Mouse (Mus musculus): ENCODE measurements around the gene Ube2c. TPM values are rescaled to one million over a fixed set of nuclear protein-coding genes. Genes with fewer than 3 reads are reported as not detected.
A peak's percentile ranks its signal among the peaks of the same experiment; 100 is the strongest.

Ube2c gene
- total RNA-seq (2015) (330 and 340 TPM in 2 replicates), total RNA-seq (2017) (228 and 247 TPM in 2 replicates)

DNA sequence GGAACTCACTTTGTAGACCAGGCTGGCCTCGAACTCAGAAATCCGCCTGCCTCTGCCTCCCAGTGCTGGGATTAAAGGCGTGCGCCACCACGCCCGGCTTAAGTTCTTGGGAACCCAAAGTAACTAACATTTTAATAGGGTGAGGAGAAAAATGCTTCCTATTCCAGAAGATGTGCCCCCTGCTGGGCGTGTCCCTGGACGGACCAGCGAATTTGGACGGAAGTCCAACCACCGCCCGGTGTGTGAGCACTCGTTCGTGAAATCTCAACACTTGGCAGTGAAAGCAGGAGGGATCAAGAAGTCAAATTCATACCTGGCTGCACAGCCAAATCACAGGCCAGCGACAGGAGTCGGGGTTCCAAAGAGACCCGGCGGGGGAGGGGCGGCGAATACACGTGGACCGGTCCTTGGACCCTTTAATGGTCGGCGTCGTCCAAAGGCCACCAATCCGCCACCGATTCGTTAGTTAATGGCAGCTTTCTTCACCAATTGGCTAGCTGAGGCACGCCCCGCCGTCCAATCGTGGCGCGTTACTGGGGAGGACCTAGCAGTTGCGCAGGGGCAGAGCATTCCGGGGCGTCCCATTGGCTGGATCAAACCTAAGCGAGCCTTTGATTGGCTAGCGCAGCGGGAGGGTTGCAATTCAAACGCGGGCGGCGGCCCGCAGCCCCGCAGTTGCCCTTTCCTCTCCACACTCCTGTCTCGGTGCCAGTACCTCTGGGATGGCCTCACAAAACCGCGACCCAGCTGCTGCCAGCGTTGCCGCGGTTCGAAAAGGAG lies at the start of gene Ube2c:
Ube2c (plus strand) TSS at position 641 of the 780 bp plus-strand sequence.
- ATAC-seq (ENCODE audit: poor library complexity, severe bottlenecking): peak; percentile 99

DNA sequence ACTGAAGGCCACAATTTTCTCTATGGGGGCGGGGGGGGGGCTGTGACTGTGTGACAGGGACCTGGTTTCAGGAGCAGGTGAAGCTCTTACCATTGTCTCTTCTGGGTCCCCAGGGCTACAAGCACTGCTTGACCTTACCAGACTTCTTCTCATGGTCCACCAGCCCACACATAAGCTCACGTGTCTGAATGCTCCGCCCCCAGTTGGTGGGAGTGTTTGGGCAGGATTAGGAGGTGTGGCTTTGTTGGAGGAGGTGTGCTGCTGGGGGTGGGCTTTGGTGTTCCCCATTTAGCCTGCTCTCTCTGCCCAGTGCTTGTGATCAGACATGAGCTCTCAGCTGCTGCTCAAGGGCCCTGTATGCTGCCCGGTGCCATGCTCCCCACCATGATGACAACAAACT lies 46.4 kb upstream of the Ube2c start:
- no peak for ATAC-seq (ENCODE audit: poor library complexity, severe bottlenecking)

DNA sequence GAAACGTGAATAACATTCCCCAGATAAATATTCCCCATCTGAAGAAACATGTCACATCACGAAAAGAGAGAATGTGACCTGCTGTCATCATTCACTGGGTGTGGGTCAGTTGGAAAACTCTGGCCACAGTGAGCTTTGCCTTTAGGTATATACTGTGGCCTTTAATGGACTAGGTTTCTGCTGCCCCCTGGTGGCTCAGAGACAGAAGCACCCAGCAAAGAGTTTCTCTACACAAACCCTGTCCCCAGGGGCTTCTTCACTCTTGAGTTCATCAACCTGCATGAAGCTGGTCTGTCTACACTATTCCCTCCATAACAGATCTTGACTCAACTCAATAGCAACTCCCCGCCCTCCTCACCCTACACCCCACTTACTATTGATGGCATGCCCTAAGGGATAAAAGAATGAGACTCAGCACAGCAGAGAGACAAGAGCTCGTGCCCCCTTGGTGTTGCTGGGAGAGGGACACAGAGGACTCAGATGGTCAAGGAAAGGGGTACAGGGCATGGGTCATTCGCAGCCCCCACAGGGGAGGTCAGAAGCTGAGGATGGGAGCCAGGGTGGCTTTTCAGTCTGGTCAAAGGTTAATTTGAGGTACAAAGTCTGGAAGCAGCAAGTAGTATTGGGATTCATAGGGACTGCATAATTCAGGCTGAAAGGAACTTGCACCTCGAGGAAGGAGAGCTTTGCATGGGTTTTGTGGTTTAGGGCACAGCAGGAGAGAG lies 43.6 kb upstream of the Ube2c start:
- ATAC-seq (ENCODE audit: poor library complexity, severe bottlenecking): peak; percentile 91

DNA sequence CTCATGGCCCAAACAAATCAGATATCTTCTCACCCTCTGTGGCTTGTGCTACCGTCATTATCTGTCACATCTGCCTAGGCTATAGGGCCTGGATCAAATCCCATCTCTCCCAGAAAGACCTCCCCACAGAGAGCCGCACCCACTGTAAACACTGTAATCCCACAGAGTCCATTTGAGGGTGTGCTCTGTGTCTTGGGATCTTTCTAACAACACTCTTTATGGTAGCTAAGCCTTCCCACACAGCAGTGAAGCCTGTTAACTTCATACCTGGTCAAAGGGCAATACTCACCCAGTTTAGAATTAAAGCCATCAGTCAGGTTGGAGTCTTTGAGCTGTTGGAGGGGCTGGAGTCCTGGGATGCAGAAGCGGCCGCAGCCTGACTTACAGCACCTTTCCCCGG lies 38.0 kb upstream of the Ube2c start:
- no peak for ATAC-seq (ENCODE audit: poor library complexity, severe bottlenecking)

DNA sequence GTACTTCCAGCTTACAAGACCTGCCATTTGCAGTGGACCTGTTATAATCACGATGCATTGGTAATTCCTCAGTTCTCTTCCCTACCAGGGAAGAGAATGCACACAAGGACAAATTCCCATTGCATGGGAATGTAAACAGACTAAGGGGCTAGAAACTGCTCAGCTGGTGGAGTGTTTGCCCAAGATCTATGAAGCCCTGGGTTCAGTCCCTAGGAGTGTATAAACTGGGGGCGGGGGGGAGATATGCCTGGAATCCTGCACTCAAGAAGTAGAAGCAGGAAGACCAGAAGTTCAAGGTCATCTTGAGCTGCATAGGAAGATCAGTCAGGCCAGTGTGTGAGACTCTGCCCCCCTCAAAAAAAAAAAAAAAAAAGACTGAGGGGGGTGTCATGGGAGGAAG lies 36.4 kb upstream of the Ube2c start:
- no peak for ATAC-seq (ENCODE audit: poor library complexity, severe bottlenecking)

- no peak for ATAC-seq (ENCODE audit: poor library complexity, severe bottlenecking)
Measured at GRCm38 (mm10) chr2:164734839-164735238, 34.9 kb upstream of the Ube2c start.

DNA sequence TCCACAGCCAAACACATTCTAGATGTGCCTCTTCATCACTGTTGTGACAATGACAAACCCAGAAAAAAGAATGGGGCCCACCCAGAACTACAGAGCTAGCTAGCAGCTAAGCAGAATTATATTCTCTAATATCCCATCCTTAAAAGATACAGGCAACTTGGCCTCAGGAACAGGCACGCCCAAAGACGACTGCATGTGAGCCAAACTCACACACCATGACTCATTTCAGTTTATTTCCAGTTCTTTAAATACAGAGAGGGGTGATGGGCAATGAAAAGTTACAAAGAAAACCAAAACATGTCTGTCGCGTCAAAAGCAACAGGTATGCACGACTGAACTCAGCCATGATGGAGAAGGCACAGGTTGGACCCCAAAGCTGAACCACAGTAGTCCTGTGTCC lies 34.3 kb upstream of the Ube2c start:
- no peak for ATAC-seq (ENCODE audit: poor library complexity, severe bottlenecking)

GRCm38 (mm10) chr2:164737377-164738090 lies 32.2 kb upstream of the Ube2c start:
- no peak for ATAC-seq (ENCODE audit: poor library complexity, severe bottlenecking)

- ATAC-seq (ENCODE audit: poor library complexity, severe bottlenecking): no peak
Measured at GRCm38 (mm10) chr2:164739876-164740275, 29.8 kb upstream of the Ube2c start.

DNA sequence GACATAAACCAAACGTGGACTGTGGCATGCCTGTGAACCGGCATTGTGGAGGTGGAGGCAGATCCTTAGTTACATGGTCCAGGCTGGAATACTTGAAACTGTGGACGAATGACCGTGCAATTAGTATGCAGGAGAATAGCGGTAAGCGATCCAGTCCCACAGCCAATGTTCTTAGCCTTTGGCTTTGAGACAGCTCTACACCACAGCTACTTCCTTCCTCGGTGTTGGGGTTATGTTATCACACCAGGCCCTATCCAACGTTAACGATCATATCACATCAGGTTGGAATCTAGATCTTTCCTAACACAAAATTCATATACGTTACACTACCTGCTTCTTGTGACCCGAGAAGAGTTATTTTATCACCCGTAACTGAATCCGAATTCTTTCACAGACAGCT lies 24.7 kb upstream of the Ube2c start:
- ATAC-seq (ENCODE audit: poor library complexity, severe bottlenecking): peak; percentile 42

GRCm38 (mm10) chr2:164745843-164746479 lies 23.7 kb upstream of the Ube2c start, which contains the start of the genes Wfdc3 and Dnttip1:
Gene Wfdc3 (minus strand): TSS chr2:164745931.
Gene Dnttip1 (plus strand): TSS chr2:164745983.
- ATAC-seq (ENCODE audit: poor library complexity, severe bottlenecking): peak; percentile 96

DNA sequence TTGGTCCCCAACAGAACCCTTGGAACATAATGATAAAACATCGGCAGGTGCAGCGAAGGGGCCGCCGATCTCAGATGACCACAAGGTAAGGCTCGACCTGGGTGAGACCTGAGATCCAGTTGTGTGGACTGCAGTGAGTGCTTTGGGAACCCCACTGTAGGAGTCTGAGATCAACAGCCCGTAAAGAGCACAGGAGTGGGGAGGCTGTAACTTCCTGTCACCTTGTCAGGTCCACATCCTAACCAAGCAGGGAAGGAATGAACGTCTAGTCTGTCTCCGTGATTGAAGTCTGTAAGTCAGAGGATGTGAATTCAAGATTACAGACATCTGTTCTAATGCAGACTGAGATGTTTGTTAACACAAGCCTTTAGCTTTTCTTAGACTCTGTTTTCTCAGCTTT lies 23.0 kb upstream of the Ube2c start:
- no peak for ATAC-seq (ENCODE audit: poor library complexity, severe bottlenecking)

DNA sequence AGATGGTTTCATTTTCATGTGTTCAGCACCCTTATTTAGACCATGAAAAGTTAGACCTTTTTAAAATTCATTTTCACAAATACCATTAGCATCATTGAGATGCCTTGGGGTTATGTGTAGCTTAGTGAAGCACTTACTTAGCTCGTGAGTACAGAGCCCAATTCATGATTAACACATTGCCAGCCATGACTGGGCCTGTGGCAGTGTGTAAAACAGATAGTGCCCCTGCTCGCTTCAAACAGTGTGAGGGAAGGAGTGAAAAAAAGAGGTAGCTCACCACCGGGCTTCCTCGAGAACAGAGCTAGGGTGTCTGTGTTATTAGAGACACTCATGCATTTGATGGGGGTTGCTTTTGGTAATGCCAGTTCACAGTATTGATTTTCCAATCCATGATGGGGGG lies 21.5 kb upstream of the Ube2c start:
- no peak for ATAC-seq (ENCODE audit: poor library complexity, severe bottlenecking)

GRCm38 (mm10) chr2:164748991-164749390 lies 20.7 kb upstream of the Ube2c start:
- ATAC-seq (ENCODE audit: poor library complexity, severe bottlenecking): no peak

DNA sequence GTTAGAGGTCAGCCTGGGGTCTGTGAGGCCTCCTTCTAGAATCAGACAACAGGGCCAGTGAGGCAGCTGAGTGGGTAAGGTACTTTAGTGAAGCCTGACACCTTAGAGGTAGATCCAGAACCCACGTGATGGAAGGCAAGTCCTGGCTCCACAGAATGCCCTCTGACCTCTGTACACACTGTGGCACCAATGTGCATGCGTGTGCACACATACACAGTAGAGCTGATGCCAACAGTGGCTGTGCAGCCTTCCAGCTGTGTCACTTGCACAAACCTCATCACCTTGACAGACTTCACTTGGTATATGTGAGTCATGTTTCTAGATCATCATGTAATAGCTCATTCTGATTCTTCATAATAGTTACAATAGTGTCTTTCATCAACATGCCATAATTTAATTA lies 17.2 kb upstream of the Ube2c start:
- no peak for ATAC-seq (ENCODE audit: poor library complexity, severe bottlenecking)

GRCm38 (mm10) chr2:164754105-164754504 lies 15.6 kb upstream of the Ube2c start:
- peak; percentile 67 for ATAC-seq (ENCODE audit: poor library complexity, severe bottlenecking)

DNA sequence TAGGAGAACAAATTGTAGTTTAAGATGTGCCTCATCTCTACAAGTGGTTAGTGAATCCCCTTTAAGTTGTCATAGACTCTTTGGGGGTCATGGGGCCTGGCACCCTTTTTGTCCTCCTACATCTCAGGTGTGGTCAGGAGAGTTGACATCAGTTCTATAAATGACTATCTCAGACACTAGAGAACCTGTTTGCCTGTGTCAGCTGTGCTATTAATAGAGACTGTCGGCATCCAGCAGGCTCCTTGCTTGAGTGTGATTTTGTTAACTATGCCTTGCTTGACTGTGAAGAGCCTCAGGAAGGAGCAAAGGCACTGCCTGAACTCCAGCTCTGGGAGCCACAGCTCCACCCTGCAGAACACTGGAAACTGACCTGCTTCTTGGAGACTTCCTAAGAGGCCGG lies 14.9 kb upstream of the Ube2c start:
- no peak for ATAC-seq (ENCODE audit: poor library complexity, severe bottlenecking)

GRCm38 (mm10) chr2:164757841-164758240 lies 11.9 kb upstream of the Ube2c start:
- ATAC-seq (ENCODE audit: poor library complexity, severe bottlenecking): no peak

GRCm38 (mm10) chr2:164758692-164759091 lies 11.0 kb upstream of the Ube2c start:
- no peak for ATAC-seq (ENCODE audit: poor library complexity, severe bottlenecking)

- peak; percentile 75 for ATAC-seq (ENCODE audit: poor library complexity, severe bottlenecking)
Measured at GRCm38 (mm10) chr2:164760059-164760833, 9.5 kb upstream of the Ube2c start.

Data from megakaryocyte, adult 5-6 weeks (primary cell).